In genomic region chr5:139528851-139529250, GRCm38 (mm10) we compare ENCODE assay signal across 25 mouse cellular contexts. TPM values are rescaled to one million over a fixed set of nuclear protein-coding genes. Genes with fewer than 3 reads are reported as not detected.
DNase-seq lines count a peak whose midpoint lies in the region; ATAC-seq and TF ChIP-seq lines count a peak whose summit lies in the region.
"Had no signal": no experiment of that assay in that cellular context is flagged by ENCODE, and none has a peak within 500 bp of the region (broad histone marks: within the 10 kb centered on the region; RNA-seq: fewer than 3 reads in every experiment).

No protein-coding gene starts in this region.

- no peak overlapping the region for H3K27ac ChIP-seq in kidney, embryonic 14.5 days (ENCODE audit: low read depth, low read length)
- no peak overlapping the region for H3K27ac ChIP-seq in kidney, adult 2 months (ENCODE audit: insufficient read depth, low read depth, low read length)
- no peak overlapping the region for H3K27ac ChIP-seq in kidney, postnatal 0 days
- H3K27ac ChIP-seq in lung, embryonic 16.5 days (ENCODE audit: low read length) = no peak overlapping the region
- no peak overlapping the region for H3K27ac ChIP-seq in hindbrain, embryonic 14.5 days
- H3K27ac ChIP-seq: embryonic facial prominence, embryonic 12.5 days; embryonic facial prominence, embryonic 15.5 days; gastrocnemius, adult 2 months; hindbrain, embryonic 12.5 days had no signal

- 35% methylated on average over 7 of the region's 7 CpGs for WGBS in kidney, embryonic 14.5 days
- WGBS in kidney, adult 2 months = 34% methylated on average over 7 of the region's 7 CpGs
- WGBS in kidney, postnatal 0 days = 36% methylated on average over 7 of the region's 7 CpGs
- WGBS in lung, embryonic 16.5 days = 44% methylated on average over 7 of the region's 7 CpGs
- 67% methylated on average over 7 of the region's 7 CpGs for WGBS in hindbrain, embryonic 14.5 days

- no peaks in the 10 kb centered on the region for H3K36me3 ChIP-seq in kidney, embryonic 14.5 days (ENCODE audit: control insufficient read depth, insufficient read depth, low read length)
- H3K36me3 ChIP-seq in kidney, adult 2 months (ENCODE audit: control insufficient read depth, insufficient read depth, low read length) = no peaks in the 10 kb centered on the region
- no peaks in the 10 kb centered on the region for H3K36me3 ChIP-seq in kidney, postnatal 0 days (ENCODE audit: insufficient read depth, low read length)
- H3K36me3 ChIP-seq in lung, embryonic 16.5 days (ENCODE audit: control insufficient read depth, insufficient read depth, low read length) = no peaks in the 10 kb centered on the region
- no peaks in the 10 kb centered on the region for H3K36me3 ChIP-seq in hindbrain, embryonic 14.5 days (replicated peaks; ENCODE audit: control insufficient read depth, insufficient read depth)
- H3K36me3 ChIP-seq: embryonic facial prominence, embryonic 12.5 days; embryonic facial prominence, embryonic 15.5 days; hindbrain, embryonic 12.5 days had no signal

- no peak for TF ChIP-seq POLR2A in kidney, adult 2 months (IDR thresholded peaks at IDR 0.05; ENCODE audit: low read depth, low read length)

- no peak overlapping the region for H3K4me3 ChIP-seq in kidney, embryonic 14.5 days (ENCODE audit: low read length)
- no peak overlapping the region for H3K4me3 ChIP-seq in kidney, adult 2 months (ENCODE audit: insufficient read depth, low read depth, low read length)
- no peak overlapping the region for H3K4me3 ChIP-seq in kidney, postnatal 0 days (replicated peaks; ENCODE audit: low read depth, low read length)
- H3K4me3 ChIP-seq in lung, embryonic 16.5 days (ENCODE audit: low read length) = no peak overlapping the region
- no peak overlapping the region for H3K4me3 ChIP-seq in hindbrain, embryonic 14.5 days (replicated peaks; ENCODE audit: low read length)
- H3K4me3 ChIP-seq: embryonic facial prominence, embryonic 12.5 days; embryonic facial prominence, embryonic 15.5 days; gastrocnemius, adult 2 months; hindbrain, embryonic 12.5 days had no signal

- H3K9ac ChIP-seq in kidney, embryonic 14.5 days (ENCODE audit: low read depth, low read length) = no peak overlapping the region; the same call in 1 of the 2 replicates
- H3K9ac ChIP-seq in kidney, postnatal 0 days (ENCODE audit: low read depth, low read length) = no peak overlapping the region
- no peak overlapping the region for H3K9ac ChIP-seq in lung, embryonic 16.5 days (ENCODE audit: low read length)
- no peak overlapping the region for H3K9ac ChIP-seq in hindbrain, embryonic 14.5 days
- H3K9ac ChIP-seq: embryonic facial prominence, embryonic 12.5 days; embryonic facial prominence, embryonic 15.5 days; forebrain, postnatal 0 days; hindbrain, embryonic 12.5 days had no signal

- H3K9me3 ChIP-seq in kidney, embryonic 14.5 days (ENCODE audit: control insufficient read depth, low read length) = no peaks in the 10 kb centered on the region
- no peaks in the 10 kb centered on the region for H3K9me3 ChIP-seq in kidney, postnatal 0 days (replicated peaks; ENCODE audit: low read length)
- H3K9me3 ChIP-seq in lung, embryonic 16.5 days (ENCODE audit: control insufficient read depth, low read length) = no peaks in the 10 kb centered on the region
- no peaks in the 10 kb centered on the region for H3K9me3 ChIP-seq in hindbrain, embryonic 14.5 days (ENCODE audit: control insufficient read depth, low read length)
- H3K9me3 ChIP-seq: embryonic facial prominence, embryonic 12.5 days; embryonic facial prominence, embryonic 15.5 days; hindbrain, embryonic 12.5 days had no signal

- H3K27me3 ChIP-seq in kidney, embryonic 14.5 days (ENCODE audit: control insufficient read depth, insufficient read depth, low read length) = peaks cover 16% of the 10 kb centered on the region
- H3K27me3 ChIP-seq in kidney, adult 2 months (replicated peaks; ENCODE audit: control insufficient read depth, insufficient read depth, low read length) = no peaks in the 10 kb centered on the region
- H3K27me3 ChIP-seq in kidney, postnatal 0 days (ENCODE audit: insufficient read depth, low read length) = no peaks in the 10 kb centered on the region
- peaks cover 25% of the 10 kb centered on the region for H3K27me3 ChIP-seq in lung, embryonic 16.5 days (ENCODE audit: control insufficient read depth, insufficient read depth, low read depth, low read length)
- H3K27me3 ChIP-seq in hindbrain, embryonic 14.5 days (ENCODE audit: control insufficient read depth, insufficient read depth, low read length) = peaks cover 78% of the 10 kb centered on the region

- peaks cover 12% of the 10 kb centered on the region; the same call in 1 of the 2 replicates for H3K4me1 ChIP-seq in kidney, embryonic 14.5 days (ENCODE audit: control insufficient read depth, insufficient read depth, low read length)
- H3K4me1 ChIP-seq in kidney, adult 2 months (ENCODE audit: control insufficient read depth, insufficient read depth, low read length) = no peaks in the 10 kb centered on the region
- no peaks in the 10 kb centered on the region for H3K4me1 ChIP-seq in kidney, postnatal 0 days (replicated peaks; ENCODE audit: insufficient read depth, low read length)
- H3K4me1 ChIP-seq in lung, embryonic 16.5 days (replicated peaks; ENCODE audit: control insufficient read depth, insufficient read depth, low read length) = no peaks in the 10 kb centered on the region
- no peaks in the 10 kb centered on the region for H3K4me1 ChIP-seq in hindbrain, embryonic 14.5 days (replicated peaks; ENCODE audit: control insufficient read depth, insufficient read depth, low read length)
- H3K4me1 ChIP-seq: embryonic facial prominence, embryonic 12.5 days; embryonic facial prominence, embryonic 15.5 days; hindbrain, embryonic 12.5 days had no signal

- DNase-seq in kidney, adult 2 months = no peak
- peak; percentile 78 for DNase-seq in kidney, postnatal 0 days (ENCODE audit: low spot score)
- DNase-seq in kidney, adult 8-10 months = no peak
- DNase-seq in lung, postnatal 10 days = no peak
- peak; percentile 34 for DNase-seq in MN1 (ENCODE audit: low spot score)
- no peak for DNase-seq in hindbrain, embryonic 14.5 days (ENCODE audit: low spot score)
- DNase-seq: adrenal gland, adult 2 months; adrenal gland, postnatal 14 days; cerebellum, adult 11 months; cerebellum, adult 2 months; cerebellum, adult 9-11 months; cerebellum, postnatal 25 days; forebrain, postnatal 0 days; gastrocnemius, adult 2 months; gastrocnemius, postnatal 14 days; heart, adult 11 months had no signal

- H3K4me2 ChIP-seq in kidney, embryonic 14.5 days (replicated peaks; ENCODE audit: low read depth, low read length) = no peak overlapping the region
- no peak overlapping the region for H3K4me2 ChIP-seq in kidney, postnatal 0 days (ENCODE audit: low read length)
- H3K4me2 ChIP-seq in lung, embryonic 16.5 days (ENCODE audit: low read depth, low read length) = no peak overlapping the region
- no peak overlapping the region for H3K4me2 ChIP-seq in hindbrain, embryonic 14.5 days (replicated peaks)
- H3K4me2 ChIP-seq: embryonic facial prominence, embryonic 12.5 days; embryonic facial prominence, embryonic 15.5 days; heart, embryonic 11.5 days; hindbrain, embryonic 12.5 days had no signal

- TF ChIP-seq CTCF in kidney, adult 2 months (conservative IDR thresholded peaks at IDR 0.05; ENCODE audit: insufficient read depth, insufficient read length, low read depth, low read length) = no peak
- no peak for TF ChIP-seq CTCF in kidney, postnatal 0 days (IDR thresholded peaks at IDR 0.05; ENCODE audit: low read depth)

- ATAC-seq in kidney, embryonic 14.5 days (ENCODE audit: low FRiP score, low TSS enrichment) = peak; percentile 61; the same call in 1 of the 2 replicates
- ATAC-seq in kidney, postnatal 0 days (replicated peaks; ENCODE audit: low FRiP score, low read depth) = no peak
- ATAC-seq in lung, embryonic 16.5 days (ENCODE audit: low read depth) = peak; percentile 68; the same call in 1 of the 2 replicates
- ATAC-seq in hindbrain, embryonic 14.5 days (ENCODE audit: low FRiP score) = no peak
- ATAC-seq: forebrain, embryonic 14.5 days; forebrain, postnatal 0 days had no signal

RNA-seq across cellular contexts. Expression of gene Uncx, which starts 14.4 kb away (rescaled TPM):
- 130 and 131 TPM in 2 replicates for polyA plus RNA-seq in kidney, embryonic 14.5 days (2014; fragmentation: Nextera tagmentation; extraction: Ambion mirVana)
- polyA plus RNA-seq in kidney, adult 2 months (2012; rRNA removed) = 1.1 and 1.5 TPM in 2 replicates
- 44.8 and 50.9 TPM in 2 replicates for polyA plus RNA-seq in kidney, postnatal 0 days (2015; fragmentation: Nextera tagmentation; extraction: Ambion mirVana)
- 0.08 TPM in 1 of 2 replicates, not detected in the other for polyA plus RNA-seq in lung, embryonic 16.5 days (2015; fragmentation: Nextera tagmentation; extraction: Ambion mirVana)
- polyA plus RNA-seq in hindbrain, embryonic 14.5 days (2014; fragmentation: Nextera tagmentation; extraction: Ambion mirVana) = 25.4 and 31.0 TPM in 2 replicates
- polyA plus RNA-seq: adrenal gland, adult 2 months; heart, embryonic 14.5 days; heart, postnatal 0 days had no signal

RNA-seq across cellular contexts. Expression of gene Zfand2a, which starts 44.5 kb away (rescaled TPM):
- 6.2 and 6.8 TPM in 2 replicates for polyA plus RNA-seq in kidney, embryonic 14.5 days (2014; fragmentation: Nextera tagmentation; extraction: Ambion mirVana)
- polyA plus RNA-seq in kidney, adult 2 months (2012; rRNA removed) = 11.8 and 12.4 TPM in 2 replicates
- polyA plus RNA-seq in kidney, postnatal 0 days (2015; fragmentation: Nextera tagmentation; extraction: Ambion mirVana) = 6.8 and 7.6 TPM in 2 replicates
- polyA plus RNA-seq in lung, embryonic 16.5 days (2015; fragmentation: Nextera tagmentation; extraction: Ambion mirVana) = 9.3 and 10.7 TPM in 2 replicates
- 13.9 and 15.9 TPM in 2 replicates for polyA plus RNA-seq in hindbrain, embryonic 14.5 days (2014; fragmentation: Nextera tagmentation; extraction: Ambion mirVana)

Comparison
In these comparisons a context has a peak if more than half of its experiments do, and no peak if none do; other contexts are left out.
1. ATAC-seq: peak in kidney, embryonic 14.5 days (single experiment) and lung, embryonic 16.5 days (single experiment); none in kidney, postnatal 0 days (single experiment) and hindbrain, embryonic 14.5 days (single experiment).
2. DNase-seq: peak in kidney, postnatal 0 days (single experiment) and MN1 (single experiment); none in kidney, adult 2 months (single experiment), kidney, adult 8-10 months (0 of 2), lung, postnatal 10 days (single experiment) and hindbrain, embryonic 14.5 days (single experiment).
3. RNA of gene Uncx, which starts 14.4 kb away (polyA plus RNA-seq): 130 to 131 TPM in kidney, embryonic 14.5 days, 44.8 to 50.9 TPM in kidney, postnatal 0 days and 25.4 to 31.0 TPM in hindbrain, embryonic 14.5 days; 1.1 to 1.5 TPM in kidney, adult 2 months and 0.08 TPM in lung, embryonic 16.5 days; every median in the first group is over 10 times any median in the second.